Mouse (Mus musculus): ENCODE measurements at regions not wholly inside any gene's neighbourhood (a gene's known extent, or its start where the extent isn't known, plus 50 kb on each side); places are given as distances from the start of the nearest gene placed in this dataset.

DNA sequence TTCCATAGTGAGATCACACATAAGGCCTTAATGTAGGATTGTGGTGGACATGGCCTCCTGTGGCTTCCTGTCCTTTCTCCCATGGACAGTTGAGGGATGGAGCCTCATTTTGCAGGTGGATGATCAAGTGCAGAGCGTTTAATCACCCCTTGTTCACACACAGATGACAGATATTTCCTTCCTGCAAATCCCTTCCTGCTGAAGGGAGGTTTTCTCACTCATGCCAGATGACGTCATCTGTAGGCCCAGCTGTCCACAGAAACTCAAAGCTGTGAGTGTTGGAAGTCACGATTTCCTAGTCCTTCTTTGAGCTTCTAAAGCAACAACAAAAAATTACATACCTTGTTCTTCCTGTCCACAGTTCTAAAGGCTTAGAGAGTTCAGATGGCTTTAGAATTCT lies 1935.3 kb upstream of the Lrrc6 start:
- peak in 1 of 2 experiments; percentile 20 for DNase-seq

DNA sequence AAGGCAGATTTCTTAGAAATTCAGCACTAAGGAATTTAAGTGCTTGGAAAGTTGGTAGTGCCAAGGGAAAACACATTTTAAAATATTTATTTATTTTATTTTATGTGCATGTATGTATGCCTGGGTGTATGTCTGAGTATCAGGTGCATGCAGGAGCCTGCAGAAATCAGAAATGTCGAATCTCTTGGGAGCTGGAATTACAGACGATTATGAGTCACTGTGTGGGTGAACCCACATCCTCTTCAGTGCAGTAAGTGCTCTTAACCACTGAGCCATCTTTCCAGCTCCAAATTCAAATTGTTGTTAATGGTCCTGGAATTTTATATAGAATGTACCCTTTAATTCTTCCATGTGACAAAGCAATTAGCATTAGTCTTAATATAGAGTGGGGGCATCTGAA lies 1930.5 kb upstream of the Lrrc6 start:
- no peak for DNase-seq

DNA sequence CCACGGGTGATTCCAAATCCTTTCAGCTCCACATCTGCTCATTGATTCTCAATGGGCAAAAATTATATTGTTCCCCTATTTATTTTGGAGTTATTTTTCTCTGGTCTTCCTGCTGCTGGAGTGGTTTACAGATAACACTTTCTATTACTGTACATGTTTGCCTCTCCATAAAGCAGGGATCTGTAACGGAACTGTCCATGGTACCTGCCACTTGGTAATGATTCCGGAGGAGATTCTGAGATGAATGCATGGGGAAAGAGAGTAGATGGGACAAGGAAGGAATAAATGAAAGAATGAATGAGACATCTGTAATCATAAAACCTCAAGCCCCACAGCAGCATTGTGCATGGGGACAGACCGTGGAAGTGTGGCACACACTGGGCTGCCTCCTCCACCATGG lies 1929.8 kb upstream of the Lrrc6 start:
- DNase-seq, result no peak

DNA sequence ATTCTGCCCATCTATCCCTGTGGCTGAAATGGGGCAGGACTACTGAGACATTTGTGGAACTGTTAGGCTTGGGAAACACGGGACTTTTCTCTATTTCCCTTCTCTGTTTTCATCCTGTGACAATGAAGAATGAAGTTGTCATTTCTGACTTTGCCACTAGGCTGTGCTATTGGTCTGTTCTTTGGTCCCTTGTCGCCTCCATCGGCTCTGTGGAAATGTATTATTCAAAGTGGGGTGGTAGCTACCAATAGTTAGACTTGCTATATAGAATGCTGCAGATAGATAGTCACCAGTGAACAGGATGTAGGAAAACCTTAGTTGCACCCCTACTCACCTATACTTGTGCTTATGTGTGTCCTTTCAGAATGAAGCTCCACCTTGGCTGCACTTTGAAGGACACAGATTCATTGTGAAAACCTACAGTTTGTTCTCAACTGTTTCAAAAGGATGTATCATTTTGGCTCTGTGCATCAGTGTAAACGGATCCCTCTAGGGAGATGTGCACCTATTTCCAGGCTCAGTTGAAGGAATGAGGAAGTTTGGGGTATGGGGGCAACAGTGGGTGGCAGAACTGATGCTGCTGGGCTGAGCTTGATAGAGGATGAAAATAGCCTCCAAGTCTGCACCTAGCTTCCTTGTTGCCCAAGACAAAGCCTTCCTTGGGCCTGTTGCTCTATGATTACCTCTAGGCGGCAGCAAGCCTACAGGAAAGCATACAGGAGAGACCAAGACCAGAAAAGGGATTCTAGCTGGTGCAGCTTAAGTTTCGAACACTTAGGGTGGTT lies 1927.9 kb upstream of the Lrrc6 start:
- DNase-seq, result peak; percentile 19 to 71

DNA sequence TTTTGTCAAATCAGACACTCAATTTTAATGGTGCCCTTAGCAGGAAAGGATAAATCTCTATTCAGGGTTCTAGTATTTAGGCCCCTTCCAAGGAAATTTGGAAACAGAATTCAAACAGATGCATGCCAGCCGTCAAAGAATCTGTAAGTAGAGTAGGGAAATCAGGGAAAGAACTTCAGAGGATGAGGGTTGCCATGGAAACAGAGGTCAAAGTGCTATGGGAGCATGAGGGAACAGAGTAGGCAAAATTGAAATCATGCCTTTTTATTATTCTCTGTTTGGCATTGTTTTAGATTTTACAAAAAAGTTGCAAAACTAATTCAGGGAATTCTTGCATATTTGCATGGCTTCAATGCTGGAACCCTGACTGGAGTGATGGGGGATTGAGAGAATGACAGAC lies 1916.4 kb upstream of the Lrrc6 start:
- DNase-seq, result no peak

DNA sequence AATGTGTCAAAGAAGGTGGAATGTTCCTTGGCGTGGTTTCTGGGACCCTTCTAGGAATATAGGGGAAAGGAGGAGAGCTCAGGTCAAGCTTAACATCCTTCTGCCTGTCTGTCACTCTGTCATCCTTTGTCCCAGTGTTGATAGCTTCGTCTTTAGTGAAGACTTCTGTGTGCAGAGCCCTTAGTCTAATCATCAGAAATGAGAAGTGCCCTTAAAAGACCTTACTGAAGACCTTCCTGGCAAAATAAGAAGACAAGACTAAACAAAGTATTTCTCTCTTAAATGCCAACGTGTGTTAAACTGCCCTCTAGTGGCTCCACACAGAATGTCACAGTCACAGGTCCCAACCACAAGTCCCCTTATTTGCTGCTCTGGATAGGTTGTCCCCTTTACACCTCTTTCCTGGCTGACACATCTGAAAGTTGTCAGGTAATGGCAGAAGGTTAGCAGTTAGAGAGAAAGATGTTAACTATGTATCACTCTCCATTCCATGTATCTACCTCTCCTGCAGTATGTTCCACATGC lies 1914.8 kb upstream of the Lrrc6 start:
- peak; percentile 40 to 58 for DNase-seq

DNA sequence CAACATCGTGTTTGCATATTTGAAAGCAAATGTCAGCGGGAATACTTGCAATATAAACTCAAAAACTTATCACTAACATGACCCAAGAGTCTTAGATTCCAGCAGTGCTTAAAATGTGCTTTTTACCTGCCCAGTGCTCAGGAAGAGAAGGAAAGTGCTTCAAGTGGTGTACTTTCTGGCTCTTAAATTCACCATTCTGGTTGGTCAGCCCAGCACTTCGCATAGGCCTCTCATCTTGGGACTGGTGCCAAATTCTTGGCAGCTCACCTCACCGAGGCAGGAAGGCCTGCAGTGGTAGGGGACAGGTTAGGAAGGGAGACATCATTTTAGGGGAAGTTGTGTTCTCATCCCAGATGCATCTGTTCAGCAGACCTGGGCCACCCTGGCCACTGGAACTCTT lies 1913.3 kb upstream of the Lrrc6 start:
- DNase-seq, result no peak

DNA sequence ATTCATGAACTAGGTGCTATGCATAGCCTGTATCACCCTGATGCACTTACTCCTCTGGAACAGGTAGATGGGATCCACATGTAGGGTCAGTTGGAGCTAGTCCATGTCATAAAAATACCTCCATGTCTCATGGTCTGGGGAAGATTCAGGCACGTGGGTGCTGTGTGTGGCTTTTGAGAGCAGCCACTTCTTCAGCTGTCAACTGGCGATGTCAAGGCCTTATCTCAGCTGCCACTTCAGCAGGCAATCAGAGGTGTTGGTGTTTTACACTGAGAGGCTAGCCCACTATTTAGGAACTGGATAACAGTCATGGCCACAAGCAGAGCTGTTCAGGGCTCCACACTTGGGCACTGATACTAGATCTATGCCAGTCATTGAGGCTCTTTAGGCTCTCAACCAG lies 1912.0 kb upstream of the Lrrc6 start:
- no peak for DNase-seq

DNA sequence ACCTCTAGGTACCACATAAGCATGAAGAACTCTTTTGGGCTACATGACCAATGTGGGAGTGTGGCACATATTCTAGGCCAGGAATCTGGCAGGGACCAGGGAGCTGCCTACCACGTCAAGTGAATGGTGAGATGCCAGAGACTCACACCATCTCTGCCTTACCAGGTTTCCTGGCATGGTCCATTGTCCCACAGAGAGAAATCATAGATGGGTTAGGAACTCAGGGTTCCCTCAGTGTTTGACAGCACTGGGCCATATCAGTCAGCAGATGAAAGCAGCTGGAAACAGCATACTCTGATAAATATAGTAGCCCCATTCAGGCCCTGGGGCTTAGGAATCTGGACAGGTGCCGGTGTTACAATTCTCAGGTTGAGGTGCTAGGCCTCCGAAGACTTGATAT lies 1911.4 kb upstream of the Lrrc6 start:
- no peak for DNase-seq

DNA sequence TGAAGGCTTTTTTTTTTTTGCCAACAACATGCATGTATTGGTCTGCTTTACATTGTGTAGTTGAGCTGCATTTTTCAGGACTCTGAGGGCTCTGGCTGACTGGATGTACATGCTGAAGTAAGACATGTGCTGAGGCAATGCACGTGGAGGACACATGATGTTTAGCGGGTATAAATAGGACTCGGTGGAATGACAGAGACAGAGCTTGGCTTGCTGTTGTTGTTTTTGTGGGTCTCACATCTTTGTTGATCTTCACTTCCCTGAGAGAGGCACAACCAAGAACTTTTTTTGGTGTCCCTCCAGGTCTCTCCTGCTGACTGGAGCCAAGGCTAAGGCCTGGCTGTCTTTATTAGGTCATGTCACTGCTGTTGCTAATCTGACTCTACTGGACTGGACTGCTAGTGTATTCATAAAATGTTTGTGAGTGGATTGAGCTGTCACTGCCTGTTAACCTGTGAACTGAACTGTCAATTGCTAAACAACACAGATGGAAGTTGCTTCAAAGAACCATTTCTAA lies 1902.9 kb upstream of the Lrrc6 start:
- no peak for DNase-seq

DNA sequence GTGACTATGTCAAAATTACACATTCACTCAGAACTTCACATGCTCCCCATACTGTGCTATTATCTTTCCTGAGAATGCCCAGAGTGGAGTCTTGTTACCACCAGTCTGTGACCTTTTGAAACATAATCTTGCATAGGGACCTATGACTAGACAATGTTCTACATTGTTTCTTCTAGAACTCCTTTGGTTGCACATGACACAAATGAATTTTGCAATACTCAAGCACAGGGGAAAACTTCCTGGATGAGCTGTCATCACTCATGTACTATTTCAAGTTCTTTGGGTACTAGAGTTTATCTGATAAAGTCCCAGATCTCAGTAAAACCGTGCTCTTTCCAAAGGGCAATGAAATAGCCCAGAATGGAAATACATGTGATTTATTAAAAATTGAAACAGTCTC lies 1901.0 kb upstream of the Lrrc6 start:
- no peak for DNase-seq

DNA sequence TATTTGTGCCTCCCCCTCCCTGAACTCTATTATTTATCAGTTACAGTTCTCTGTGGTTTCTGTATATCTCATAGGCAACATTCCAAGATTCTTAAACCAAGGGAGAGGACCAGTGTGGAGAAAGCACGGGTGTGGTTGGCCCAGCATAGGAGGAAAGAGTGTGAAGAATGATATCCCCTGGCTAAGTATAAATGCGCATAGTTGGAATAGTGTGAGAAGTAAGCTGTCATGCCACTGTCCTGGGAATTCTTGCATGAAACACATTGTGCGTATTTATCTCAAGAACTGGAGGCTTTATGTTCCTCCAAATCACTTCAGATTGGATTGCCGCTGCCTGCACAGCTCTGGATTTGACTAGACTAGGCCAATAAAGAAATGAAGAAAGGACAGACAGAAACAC lies 1900.3 kb upstream of the Lrrc6 start:
- no peak for DNase-seq

DNA sequence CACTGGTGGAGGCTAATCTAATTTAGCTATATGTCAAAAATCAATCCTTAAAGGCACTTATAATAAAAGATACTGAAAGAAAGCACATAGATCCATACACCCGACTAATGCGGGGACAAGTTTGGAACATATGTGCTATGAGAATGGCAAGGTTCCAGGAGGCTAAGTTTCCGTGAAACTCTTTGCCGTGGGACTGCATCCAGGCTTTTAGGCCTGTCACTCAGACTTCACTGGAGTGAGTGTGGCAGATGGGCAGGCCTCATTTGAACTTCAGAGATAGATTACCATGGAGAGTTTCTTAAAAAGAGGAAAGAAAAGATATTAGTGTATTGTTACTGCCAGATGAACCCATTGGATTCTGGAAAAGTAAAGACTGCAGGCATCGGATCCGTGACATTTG lies 1895.9 kb upstream of the Lrrc6 start:
- DNase-seq, result no peak

DNA sequence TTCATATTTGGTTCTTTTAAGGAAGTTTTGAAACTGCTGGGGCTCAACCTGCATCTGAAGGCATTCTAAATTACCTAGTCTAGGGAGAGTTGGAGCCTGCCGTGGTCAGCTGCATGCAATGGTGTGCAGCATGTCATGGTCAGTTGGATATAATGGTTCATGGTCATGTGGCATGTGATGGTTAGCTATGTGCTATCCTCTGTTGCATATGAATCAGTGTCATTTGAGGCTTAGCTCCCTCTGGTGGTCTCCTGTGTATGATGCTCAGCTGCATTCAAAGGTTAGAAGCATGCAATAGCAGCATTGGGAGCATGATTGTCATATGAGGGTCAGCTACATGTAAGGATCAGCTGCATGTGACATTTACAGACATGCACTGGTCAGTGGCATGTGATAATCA lies 1894.0 kb upstream of the Lrrc6 start:
- DNase-seq, result peak; percentile 3 to 16

DNA sequence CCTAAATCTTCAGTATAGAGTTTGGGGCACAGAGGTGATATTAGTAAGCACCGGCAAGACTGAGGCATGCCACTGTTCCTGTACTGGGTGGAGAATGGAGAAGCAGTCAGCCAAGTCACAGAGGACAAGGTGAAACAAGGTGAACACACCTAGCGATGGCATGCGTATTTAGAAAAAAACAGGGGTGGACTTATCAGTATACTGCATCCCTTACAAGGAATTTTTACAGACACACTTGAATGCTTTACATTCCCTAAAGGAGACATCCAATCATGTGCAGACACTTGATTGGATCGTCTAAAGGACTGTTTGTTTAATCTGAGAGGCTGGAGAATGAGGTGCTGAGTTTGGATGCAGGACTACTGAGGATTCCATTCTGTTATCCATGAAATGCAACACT lies 1893.4 kb upstream of the Lrrc6 start:
- no peak for DNase-seq

DNA sequence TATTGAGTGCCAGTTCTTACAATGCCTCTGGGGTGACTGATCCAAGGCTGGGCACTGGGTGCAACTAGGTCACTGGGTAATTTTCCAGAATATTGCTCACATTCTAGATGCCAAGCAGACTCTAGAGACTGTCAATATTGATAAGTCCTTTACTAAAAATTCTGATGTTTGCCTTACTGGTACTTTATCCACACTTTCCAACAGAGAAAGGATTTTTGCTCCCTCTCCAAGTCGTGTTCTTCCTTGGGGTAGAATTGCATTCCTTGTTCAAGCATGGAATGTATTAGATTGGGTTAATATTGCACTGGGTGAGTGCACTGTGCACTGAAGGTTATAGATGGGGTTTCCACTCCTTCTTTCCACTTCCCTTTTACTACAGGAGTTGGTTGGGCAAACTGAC lies 1891.0 kb upstream of the Lrrc6 start:
- DNase-seq, result no peak

DNA sequence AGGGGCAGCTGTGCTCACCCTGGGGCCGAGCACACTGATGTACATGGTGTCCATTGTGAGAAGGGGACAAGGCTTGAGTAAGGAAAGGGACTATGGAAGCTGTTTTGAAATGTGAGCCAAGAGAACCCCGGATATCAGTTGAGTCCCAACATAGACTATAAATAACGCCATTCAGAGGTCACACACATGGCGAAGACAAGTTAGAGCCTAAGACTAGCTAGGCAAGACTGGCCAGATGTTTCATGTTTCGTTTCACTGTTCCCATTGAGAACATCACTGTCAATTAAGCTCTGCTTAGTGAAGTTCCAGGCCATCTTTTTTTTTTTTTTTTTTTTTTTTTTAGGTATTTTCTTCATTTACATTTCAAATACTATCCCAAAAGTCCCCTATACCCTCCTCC lies 1889.1 kb upstream of the Lrrc6 start:
- no peak for DNase-seq

DNA sequence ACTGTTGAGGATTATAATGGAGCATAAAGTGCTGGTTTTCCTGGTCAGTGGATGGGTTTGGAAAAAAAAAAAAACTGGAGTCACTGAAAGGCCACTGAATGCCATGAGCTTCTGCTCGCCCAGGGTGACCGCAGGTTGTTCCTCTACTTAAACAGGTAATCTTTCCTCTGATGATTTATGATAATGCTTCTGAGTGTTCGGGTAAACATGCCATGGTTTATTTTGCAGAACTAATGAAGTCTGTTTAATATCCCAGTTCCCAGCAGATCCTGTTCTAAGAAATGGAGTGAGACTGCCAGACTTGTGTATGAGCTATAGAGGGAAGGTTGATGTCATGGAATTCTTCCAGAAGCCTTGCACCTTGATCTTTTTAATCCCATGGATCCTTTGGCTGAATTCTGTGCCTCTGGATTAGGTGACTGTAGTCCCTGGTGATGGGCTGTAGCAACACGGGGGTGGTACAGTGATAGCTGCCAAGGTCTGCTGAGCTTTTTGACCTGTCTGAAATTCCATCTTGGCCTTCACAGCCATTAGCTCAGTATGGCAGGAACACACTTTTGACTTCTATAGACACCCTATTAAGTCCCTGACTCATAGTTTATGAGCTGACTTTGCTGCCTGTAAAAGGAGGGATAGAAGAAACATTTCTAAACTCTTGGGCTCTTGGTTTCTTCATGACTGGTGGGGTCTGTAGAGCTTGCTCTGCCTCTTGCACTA lies 1886.8 kb upstream of the Lrrc6 start:
- no peak for DNase-seq

DNA sequence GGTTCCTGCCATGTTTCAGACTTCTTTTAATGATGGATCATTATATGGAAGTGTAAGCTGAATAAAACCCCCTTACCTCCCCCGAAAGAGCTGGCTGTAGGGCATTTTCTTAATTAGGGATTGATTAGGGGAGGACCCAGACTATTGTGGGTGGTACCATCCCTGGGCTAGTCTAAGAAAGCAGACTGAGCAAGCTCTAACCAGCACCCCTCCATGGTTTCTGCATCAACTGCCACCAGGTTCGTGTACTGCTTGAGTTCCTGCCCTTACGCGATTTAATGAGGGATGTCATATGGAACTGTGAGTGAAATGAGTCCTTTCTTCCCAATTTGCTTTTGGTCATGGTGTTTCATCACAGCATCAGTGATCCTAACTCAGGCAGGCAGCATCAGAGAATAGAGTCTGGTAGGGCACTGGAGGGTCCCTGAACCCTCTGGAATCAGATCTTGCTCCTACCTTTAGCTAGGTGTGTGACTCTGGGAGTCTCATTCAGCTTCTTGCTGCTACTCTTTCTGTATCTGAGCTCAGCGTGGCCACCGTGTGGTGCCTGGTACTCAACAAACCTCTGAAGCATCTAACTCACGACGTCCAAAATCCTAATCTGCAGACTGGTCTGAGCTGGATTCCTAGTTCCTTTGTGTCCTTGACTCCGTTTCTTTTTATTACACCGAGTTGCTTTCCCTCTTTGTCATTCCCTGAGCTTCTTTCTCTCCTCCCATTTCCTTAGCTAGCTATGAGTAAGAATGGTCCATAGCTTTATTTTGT lies 1884.0 kb upstream of the Lrrc6 start:
- no peak for DNase-seq

DNA sequence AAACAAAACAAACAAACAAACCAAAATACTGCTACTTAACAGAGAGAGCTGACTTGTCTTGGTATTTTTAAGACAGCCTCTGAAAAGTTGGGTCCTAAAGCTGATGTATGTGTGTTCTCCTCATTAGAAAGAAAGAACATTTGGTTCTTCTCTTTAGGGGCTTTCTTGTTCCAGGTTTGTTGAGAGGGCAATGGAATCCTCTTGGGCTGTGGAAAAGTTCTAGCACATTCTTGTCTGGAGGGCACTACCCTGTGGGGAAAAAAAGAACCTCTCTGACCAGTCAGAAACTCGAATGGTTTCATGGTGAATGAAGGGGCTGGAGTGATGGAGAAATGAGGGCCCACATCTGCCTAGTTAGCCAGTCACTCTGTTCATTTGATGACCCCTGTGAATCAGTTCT lies 1874.5 kb upstream of the Lrrc6 start:
- DNase-seq, result no peak

DNA sequence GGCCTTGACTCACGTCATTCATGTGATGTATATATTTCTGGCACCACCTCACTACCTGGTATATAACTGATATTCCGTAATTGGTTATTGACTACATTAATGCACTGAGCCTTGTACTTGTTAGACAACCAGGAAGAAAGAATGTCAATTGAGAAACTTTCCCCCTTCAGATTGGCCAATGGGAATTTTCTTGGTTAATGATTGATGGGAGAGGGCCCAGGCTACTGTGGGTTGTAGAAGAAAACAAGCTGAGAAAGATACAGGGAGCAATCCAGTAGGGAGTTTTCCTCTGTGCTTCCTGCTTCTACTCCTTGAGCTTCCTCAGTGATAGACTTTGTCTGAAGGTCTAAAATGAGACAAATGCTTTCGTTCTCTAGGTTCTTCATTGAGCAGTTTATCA lies 1866.1 kb upstream of the Lrrc6 start:
- no peak for DNase-seq

DNA sequence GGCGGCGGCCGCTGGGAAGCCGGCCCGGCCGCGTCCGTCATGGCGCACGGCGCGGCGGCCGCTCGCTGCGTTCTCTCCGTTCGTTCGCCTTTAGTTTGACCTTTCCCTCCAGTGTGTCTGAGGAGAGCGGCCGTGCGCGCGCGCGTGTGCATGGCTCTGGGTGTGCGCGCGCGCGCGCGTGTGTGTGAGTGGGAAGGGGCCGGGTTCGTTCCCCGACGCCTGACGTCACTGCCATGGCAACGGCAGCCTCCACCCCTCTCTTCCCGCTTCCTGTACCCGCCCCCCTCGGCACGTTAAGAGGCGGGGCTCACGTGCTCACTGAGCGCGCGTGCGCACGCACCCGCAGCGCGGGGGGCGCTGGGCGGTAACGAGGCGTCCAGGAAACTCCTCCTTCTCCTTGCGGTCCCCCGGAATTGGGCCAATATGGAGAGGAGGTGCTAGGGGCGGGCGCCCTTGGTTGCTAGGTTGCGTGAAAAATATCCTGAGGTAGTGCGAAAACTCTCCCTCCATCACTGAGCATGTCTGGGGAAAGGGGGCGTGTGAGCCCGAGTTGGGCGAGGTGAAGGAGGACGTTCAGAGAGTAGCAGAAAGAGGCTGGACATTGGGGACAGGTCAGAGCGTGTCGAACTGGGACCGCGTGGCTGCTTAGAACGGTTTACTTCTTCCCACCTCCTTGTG lies 1862.5 kb upstream of the Lrrc6 start:
- peak; percentile 95 to 99 for DNase-seq

Data from cerebellum, postnatal 36 days (tissue).